Mouse (Mus musculus) erythroblast, embryonic 14.5 days (primary cell): ENCODE results near the gene Celsr3. TPM values are rescaled to one million over a fixed set of nuclear protein-coding genes. Genes with fewer than 3 reads are reported as not detected.

Experiments used
- H3K27me3 ChIP-seq: 2 replicates; pipeline ENCODE4 v1.6.1; 2012; ENCODE audit warnings: inconsistent platforms; ENCODE audit not compliant: control insufficient read depth
- H3K36me3 ChIP-seq: 2 replicates; pipeline ENCODE4 v1.6.1; 2012; ENCODE audit warnings: mild to moderate bottlenecking, inconsistent platforms; ENCODE audit not compliant: control insufficient read depth
- H3K4me1 ChIP-seq: 2 replicates; pipeline ENCODE4 v1.6.1; 2012; ENCODE audit warnings: inconsistent platforms; ENCODE audit not compliant: control insufficient read depth
- H3K4me3 ChIP-seq: replicated peaks from 2 replicates; pipeline ENCODE3; 2012; ENCODE audit warnings: moderate library complexity, mild to moderate bottlenecking, inconsistent platforms
- H3K9me3 ChIP-seq: 2 replicates; pipeline ENCODE4 v1.6.1; 2012; ENCODE audit warnings: low read length, inconsistent platforms, mixed read lengths; ENCODE audit not compliant: control insufficient read depth
- GATA1 ChIP-seq: IDR thresholded peaks from 2 replicates; pipeline ENCODE4 v1.6.1; 2012; ENCODE audit warnings: low read length, inconsistent platforms, mixed read lengths
- TAL1 ChIP-seq: IDR thresholded peaks from 3 replicates; pipeline ENCODE4 v1.6.1; 2012; ENCODE audit warnings: low read length, inconsistent platforms, mixed read lengths
- polyA plus RNA-seq: library from polyadenylated mRNA; stranded (reverse); fragments of >175 nt; gene quantifications from 2 replicates; pipeline ENCODE4 v1.2.3, GENCODE M21; 2012

The Celsr3 gene
- polyA plus RNA-seq, 1 experiment: 0.01 TPM

- TF ChIP-seq GATA1 (no peak), TAL1 (no peak)
- H3K4me1 ChIP-seq: peaks cover 76% of the 10 kb centered on the region
- H3K9me3 ChIP-seq: no peaks in the 10 kb centered on the region
- peaks cover 2% of the 10 kb centered on the region; the same call in 1 of the 2 replicates for H3K27me3 ChIP-seq
- H3K4me3 ChIP-seq: no peak overlapping the region
- H3K36me3 ChIP-seq: peaks cover 56% of the 10 kb centered on the region
Observed at GRCm38 (mm10) chr9:108786494-108786893, 39.6 kb upstream of the Celsr3 start.

- H3K9me3 ChIP-seq: no peaks in the 10 kb centered on the region
- H3K36me3 ChIP-seq: peaks cover 62% of the 10 kb centered on the region
- no peaks in the 10 kb centered on the region for H3K27me3 ChIP-seq
- H3K4me3 ChIP-seq: no peak overlapping the region
- TF ChIP-seq TAL1 (no peak), GATA1 (no peak)
- peaks cover 79% of the 10 kb centered on the region for H3K4me1 ChIP-seq
Observed at GRCm38 (mm10) chr9:108787080-108787479, 39.0 kb upstream of the Celsr3 start.

- Histone ChIP-seq H3K9me3 (no peaks in the 10 kb centered on the region), H3K4me1 (peaks cover 85% of the 10 kb centered on the region), H3K27me3 (no peaks in the 10 kb centered on the region), H3K36me3 (peaks cover 74% of the 10 kb centered on the region), H3K4me3 (no peak overlapping the region)
- TF ChIP-seq TAL1: no peak
- no peak for TF ChIP-seq GATA1
Observed at GRCm38 (mm10) chr9:108788713-108789112, 37.4 kb upstream of the Celsr3 start.

- Histone ChIP-seq H3K4me3 (no peak overlapping the region), H3K27me3 (no peaks in the 10 kb centered on the region), H3K9me3 (no peaks in the 10 kb centered on the region), H3K4me1 (peaks cover 91% of the 10 kb centered on the region), H3K36me3 (peaks cover 82% of the 10 kb centered on the region)
- TF ChIP-seq TAL1: no peak
- no peak for TF ChIP-seq GATA1
Observed at GRCm38 (mm10) chr9:108792307-108792706, 33.8 kb upstream of the Celsr3 start.

- H3K9me3 ChIP-seq: no peaks in the 10 kb centered on the region
- peaks cover 82% of the 10 kb centered on the region for H3K36me3 ChIP-seq
- TF ChIP-seq TAL1: no peak
- no peak for TF ChIP-seq GATA1
- H3K4me3 ChIP-seq: no peak overlapping the region
- H3K4me1 ChIP-seq: peaks cover 91% of the 10 kb centered on the region
- no peaks in the 10 kb centered on the region for H3K27me3 ChIP-seq
Observed at GRCm38 (mm10) chr9:108792730-108793129, 33.4 kb upstream of the Celsr3 start.

GRCm38 (mm10) chr9:108795281-108795680 is 30.8 kb upstream of the Celsr3 start:
- H3K4me3 ChIP-seq: peak overlapping the region; percentile 62
- H3K36me3 ChIP-seq: peaks cover 82% of the 10 kb centered on the region
- no peaks in the 10 kb centered on the region for H3K27me3 ChIP-seq
- peaks cover 87% of the 10 kb centered on the region for H3K4me1 ChIP-seq
- no peaks in the 10 kb centered on the region for H3K9me3 ChIP-seq
- TF ChIP-seq TAL1 (no peak), GATA1 (no peak)

- H3K4me1 ChIP-seq: peaks cover 82% of the 10 kb centered on the region
- TF ChIP-seq GATA1 (no peak), TAL1 (no peak)
- peak overlapping the region; percentile 62 for H3K4me3 ChIP-seq
- H3K36me3 ChIP-seq: peaks cover 82% of the 10 kb centered on the region
- no peaks in the 10 kb centered on the region for H3K27me3 ChIP-seq
- no peaks in the 10 kb centered on the region for H3K9me3 ChIP-seq
Observed at GRCm38 (mm10) chr9:108795762-108796161, 30.4 kb upstream of the Celsr3 start.

GRCm38 (mm10) chr9:108796351-108796981 is 29.7 kb upstream of the Celsr3 start:
- peak overlapping the region; percentile 62 for H3K4me3 ChIP-seq
- no peaks in the 10 kb centered on the region for H3K9me3 ChIP-seq
- peaks cover 83% of the 10 kb centered on the region for H3K36me3 ChIP-seq
- H3K27me3 ChIP-seq: no peaks in the 10 kb centered on the region
- peaks cover 79% of the 10 kb centered on the region for H3K4me1 ChIP-seq
- TF ChIP-seq GATA1 (no peak), TAL1 (no peak)

GRCm38 (mm10) chr9:108797477-108797876 is 28.6 kb upstream of the Celsr3 start:
- Histone ChIP-seq H3K4me1 (peaks cover 78% of the 10 kb centered on the region), H3K27me3 (no peaks in the 10 kb centered on the region), H3K9me3 (no peaks in the 10 kb centered on the region), H3K36me3 (peaks cover 87% of the 10 kb centered on the region), H3K4me3 (no peak overlapping the region)
- TF ChIP-seq TAL1 (no peak), GATA1 (no peak)
